Mouse (Mus musculus) liver, embryonic 16.5 days (tissue): Measurements from ENCODE around the gene Acvr1b. TPM values are rescaled to one million over a fixed set of nuclear protein-coding genes. Genes with fewer than 3 reads are reported as not detected.
A peak's percentile ranks its signal among the peaks of the same experiment; 100 is the strongest.

Source experiments
- ATAC-seq: fragments of 200-750 bp; cut with Nextera tagmentation; 2 replicates; pipeline ENCODE4 v1.8.0; 2017; ENCODE audit warnings: low read depth, mild to moderate bottlenecking, moderate number of reproducible peaks, moderate library complexity
- H3K27ac ChIP-seq: fragments of 300-500 bp; sonication (generic); 2 replicates; pipeline ENCODE4 v1.5.1; 2014; ENCODE audit warnings: mild to moderate bottlenecking, low read length
- H3K27me3 ChIP-seq: fragments of 300-500 bp; sonication (generic); 2 replicates; pipeline ENCODE4 v1.6.1; 2014; ENCODE audit warnings: low read depth, low read length, mixed read lengths; ENCODE audit not compliant: control insufficient read depth, insufficient read depth
- H3K36me3 ChIP-seq: fragments of 300-500 bp; sonication (generic); 2 replicates; pipeline ENCODE4 v1.6.1; 2014; ENCODE audit warnings: mild to moderate bottlenecking; ENCODE audit not compliant: control insufficient read depth, insufficient read depth
- H3K4me1 ChIP-seq: fragments of 300-500 bp; sonication (generic); 2 replicates; pipeline ENCODE4 v1.6.1; 2014; ENCODE audit warnings: low read depth, low read length, mixed read lengths; ENCODE audit not compliant: control insufficient read depth
- H3K4me2 ChIP-seq: fragments of 300-500 bp; sonication (generic); 2 replicates; pipeline ENCODE4 v1.6.1; 2014; ENCODE audit warnings: low read depth, low read length, mixed read lengths
- H3K4me3 ChIP-seq: fragments of 300-500 bp; sonication (generic); 2 replicates; pipeline ENCODE4 v1.5.1; 2014; ENCODE audit warnings: low read depth, mild to moderate bottlenecking, low read length
- H3K9ac ChIP-seq: fragments of 300-500 bp; sonication (generic); 2 replicates; pipeline ENCODE4 v1.6.1; 2014; ENCODE audit warnings: low read depth, low read length
- H3K9me3 ChIP-seq: fragments of 300-500 bp; sonication (generic); replicated peaks from 2 replicates; pipeline ENCODE4 v1.6.1; 2016; ENCODE audit warnings: low read length; ENCODE audit not compliant: control insufficient read depth
- WGBS: fragments of 180-500 bp; shearing (Covaris S2); extraction: QIAGEN DNeasy Blood & Tissue Kit; methylation state at CpG from one replicate; pipeline ENCODE4 v1.1.7; 2014; ENCODE audit not compliant: insufficient replicate concordance; 5-methylcytosine and 5-hydroxymethylcytosine counted together
- polyA plus RNA-seq: library from polyadenylated mRNA; unstranded; fragments of >200 nt; fragmentation: Nextera tagmentation; extraction: Ambion mirVana; gene quantifications from 2 replicates; pipeline ENCODE4 v1.2.1, GENCODE M21; 2015

Acvr1b gene
- polyA plus RNA-seq, 1 experiment from 2014 or later, result 2.1 TPM

- H3K4me1 ChIP-seq, result peaks cover 34% of the 10 kb centered on the region
- H3K4me3 ChIP-seq, result no peak overlapping the region
- peak; percentile 55 for ATAC-seq
- no peak overlapping the region for H3K4me2 ChIP-seq
- 59% methylated on average over 16 of the region's 16 CpGs for WGBS
- H3K9ac ChIP-seq, result no peak overlapping the region
- no peaks in the 10 kb centered on the region for H3K9me3 ChIP-seq
- H3K27ac ChIP-seq, result peak overlapping the region; percentile 33; the same call in 1 of the 2 replicates
- no peaks in the 10 kb centered on the region for H3K27me3 ChIP-seq
- 0 out of 2 replicates have a peak, but pooled peaks cover 3% of the 10 kb centered on the region for H3K36me3 ChIP-seq
These were observed 21.3 kb downstream of the Acvr1b start for GRCm38 (mm10) chr15:101194951-101195823.

- Histone ChIP-seq H3K27ac (peak overlapping the region; percentile 33; the same call in 1 of the 2 replicates), H3K4me3 (no peak overlapping the region), H3K4me1 (peaks cover 31% of the 10 kb centered on the region), H3K4me2 (no peak overlapping the region), H3K9ac (no peak overlapping the region), H3K36me3 (peaks cover 11% of the 10 kb centered on the region; the same call in 1 of the 2 replicates), H3K27me3 (no peaks in the 10 kb centered on the region), H3K9me3 (no peaks in the 10 kb centered on the region)
- WGBS, result 71% methylated on average over 8 of the region's 8 CpGs
- no peak for ATAC-seq
These were observed 22.4 kb downstream of the Acvr1b start for GRCm38 (mm10) chr15:101196079-101196795.

GRCm38 (mm10) chr15:101196961-101197360 lies 23.1 kb downstream of the Acvr1b start:
- Histone ChIP-seq H3K9ac (no peak overlapping the region), H3K27me3 (no peaks in the 10 kb centered on the region), H3K36me3 (peaks cover 11% of the 10 kb centered on the region; the same call in 1 of the 2 replicates), H3K27ac (no peak overlapping the region), H3K4me1 (peaks cover 24% of the 10 kb centered on the region), H3K4me3 (no peak overlapping the region), H3K9me3 (no peaks in the 10 kb centered on the region), H3K4me2 (no peak overlapping the region)
- no peak for ATAC-seq

GRCm38 (mm10) chr15:101197497-101198179 lies 23.8 kb downstream of the Acvr1b start:
- Histone ChIP-seq H3K9ac (no peak overlapping the region), H3K4me2 (no peak overlapping the region), H3K36me3 (peaks cover 11% of the 10 kb centered on the region; the same call in 1 of the 2 replicates), H3K27me3 (no peaks in the 10 kb centered on the region), H3K4me1 (peaks cover 18% of the 10 kb centered on the region), H3K9me3 (no peaks in the 10 kb centered on the region), H3K27ac (no peak overlapping the region), H3K4me3 (no peak overlapping the region)
- ATAC-seq, result no peak
- 77% methylated on average over 15 of the region's 15 CpGs for WGBS

GRCm38 (mm10) chr15:101198218-101198617 lies 24.4 kb downstream of the Acvr1b start:
- 13% methylated on average over 3 of the region's 3 CpGs for WGBS
- 0 out of 2 replicates have a peak, but pooled peaks have one; percentile 43 for ATAC-seq
- Histone ChIP-seq H3K9me3 (no peaks in the 10 kb centered on the region), H3K9ac (no peak overlapping the region), H3K36me3 (peaks cover 11% of the 10 kb centered on the region; the same call in 1 of the 2 replicates), H3K27me3 (no peaks in the 10 kb centered on the region), H3K4me2 (no peak overlapping the region), H3K4me1 (peaks cover 18% of the 10 kb centered on the region), H3K4me3 (no peak overlapping the region), H3K27ac (no peak overlapping the region)

GRCm38 (mm10) chr15:101198850-101199249 lies 25.0 kb downstream of the Acvr1b start:
- no peak overlapping the region for H3K4me3 ChIP-seq
- WGBS, result 74% methylated on average over 14 of the region's 14 CpGs
- ATAC-seq, result no peak

GRCm38 (mm10) chr15:101200777-101201295 lies 27.0 kb downstream of the Acvr1b start:
- no peak overlapping the region for H3K4me2 ChIP-seq
- no peak overlapping the region for H3K27ac ChIP-seq
- no peak overlapping the region for H3K4me3 ChIP-seq
- H3K9me3 ChIP-seq, result no peaks in the 10 kb centered on the region
- no peak for ATAC-seq
- H3K9ac ChIP-seq, result no peak overlapping the region
- no peaks in the 10 kb centered on the region for H3K27me3 ChIP-seq
- WGBS, result 81% methylated on average over 9 of the region's 9 CpGs
- H3K36me3 ChIP-seq, result peaks cover 11% of the 10 kb centered on the region; the same call in 1 of the 2 replicates
- H3K4me1 ChIP-seq, result peaks cover 3% of the 10 kb centered on the region; the same call in 1 of the 2 replicates

More at GRCm38 (mm10) chr15:101198850-101199249, 25.0 kb downstream of the Acvr1b start:
- Histone ChIP-seq H3K9ac (no peak overlapping the region), H3K4me1 (peaks cover 14% of the 10 kb centered on the region), H3K27ac (no peak overlapping the region), H3K36me3 (peaks cover 11% of the 10 kb centered on the region; the same call in 1 of the 2 replicates), H3K9me3 (no peaks in the 10 kb centered on the region), H3K27me3 (no peaks in the 10 kb centered on the region), H3K4me2 (no peak overlapping the region)

- 76% methylated on average over 3 of the region's 3 CpGs for WGBS
- Histone ChIP-seq H3K27ac (no peak overlapping the region), H3K4me2 (no peak overlapping the region), H3K9ac (no peak overlapping the region), H3K4me1 (no peaks in the 10 kb centered on the region; the same call in 1 of the 2 replicates), H3K9me3 (no peaks in the 10 kb centered on the region), H3K4me3 (no peak overlapping the region), H3K36me3 (peaks cover 11% of the 10 kb centered on the region; the same call in 1 of the 2 replicates), H3K27me3 (no peaks in the 10 kb centered on the region)
- ATAC-seq, result no peak
These were observed 27.5 kb downstream of the Acvr1b start for GRCm38 (mm10) chr15:101201414-101201813.
